Mouse (Mus musculus) CH12.LX (cell line): ENCODE results near the gene Fap. TPM values are rescaled to one million over a fixed set of nuclear protein-coding genes. Genes with fewer than 3 reads are reported as not detected.

Source experiments
- DNase-seq: peaks from one replicate; pipeline ENCODE4 v3.0.0-alpha.2; 2013; ENCODE audit errors: extremely low read depth
- H3K27ac ChIP-seq: 2 replicates; pipeline ENCODE4 v1.5.1; 2012; ENCODE audit warnings: low read depth, mild to moderate bottlenecking, control low read depth, moderate library complexity; ENCODE audit not compliant: insufficient read depth
- H3K27me3 ChIP-seq: replicated peaks from 2 replicates; pipeline ENCODE3; 2012; ENCODE audit warnings: inconsistent platforms
- H3K36me3 ChIP-seq, 2 experiments: replicated peaks in 1 of 2; 2 replicates each; pipeline versions ENCODE3 to v1.6.1; 2012; ENCODE audit warnings: inconsistent platforms in 1 of 2, low read length in 1 of 2, mild to moderate bottlenecking in 1 of 2, mixed read lengths in 1 of 2, moderate library complexity in 1 of 2; ENCODE audit not compliant: control insufficient read depth in 1 of 2, insufficient read depth in 1 of 2
- H3K4me1 ChIP-seq, 2 experiments: 2 replicates each; pipeline ENCODE4 v1.6.1; 2012; ENCODE audit warnings: inconsistent platforms in 1 of 2, moderate library complexity in 1 of 2; ENCODE audit not compliant: insufficient read depth in 2 of 2, control insufficient read depth in 1 of 2
- H3K4me2 ChIP-seq: 2 replicates; pipeline ENCODE4 v1.6.1; 2012; ENCODE audit warnings: low read depth, mild to moderate bottlenecking, control low read depth; ENCODE audit not compliant: poor library complexity, insufficient read depth, severe bottlenecking
- H3K4me3 ChIP-seq, 3 experiments: fragments of 150-350 bp in 1 of 3; sonication (generic) in 1 of 3; replicated peaks in 1 of 3; 2 replicates each; pipeline versions ENCODE3 to v1.5.1; 2011 to 2012; ENCODE audit warnings: low read depth in 2 of 3, low read length in 2 of 3, mild to moderate bottlenecking in 2 of 3, moderate library complexity in 2 of 3, control low read depth in 1 of 3, improper control_type of control experiment in 1 of 3, inconsistent platforms in 1 of 3, mixed read lengths in 1 of 3; ENCODE audit not compliant: poor library complexity in 1 of 3
- H3K79me2 ChIP-seq: replicated peaks from 2 replicates; pipeline ENCODE4 v1.6.1; 2012; ENCODE audit warnings: mild to moderate bottlenecking, moderate library complexity; ENCODE audit not compliant: control insufficient read depth, poor library complexity, insufficient read depth, severe bottlenecking; ENCODE audit errors: extremely low read depth
- H3K9ac ChIP-seq: 2 replicates; pipeline ENCODE4 v1.6.1; 2012; ENCODE audit warnings: low read depth, mild to moderate bottlenecking, control low read depth, moderate library complexity; ENCODE audit not compliant: insufficient read depth
- H3K9me3 ChIP-seq: replicated peaks from 2 replicates; pipeline ENCODE3; 2012; ENCODE audit warnings: low read length, inconsistent platforms, mixed read lengths
- BHLHE40 ChIP-seq: IDR thresholded peaks from 2 replicates; pipeline ENCODE4 v1.6.1; 2011; ENCODE audit warnings: mild to moderate bottlenecking, low read depth, low read length, improper control_type of control experiment
- CHD1 ChIP-seq: IDR thresholded peaks from 2 replicates; pipeline ENCODE4 v1.6.1; 2012; ENCODE audit warnings: low read depth, low read length, improper control_type of control experiment, inconsistent platforms
- HCFC1 ChIP-seq: IDR thresholded peaks from 2 replicates; pipeline ENCODE4 v1.6.1; 2012; ENCODE audit warnings: low read depth, mild to moderate bottlenecking, inconsistent platforms, low read length, improper control_type of control experiment
- IRF4 ChIP-seq: IDR thresholded peaks from 2 replicates; pipeline ENCODE4 v1.6.1; 2014; ENCODE audit warnings: low read depth, mild to moderate bottlenecking, inconsistent platforms, low read length, improper control_type of control experiment
- JUN ChIP-seq: IDR thresholded peaks from 2 replicates; pipeline ENCODE4 v1.6.1; 2011; ENCODE audit warnings: low read depth, mild to moderate bottlenecking, low read length, improper control_type of control experiment, moderate library complexity; ENCODE audit not compliant: insufficient read depth
- MAZ ChIP-seq: IDR thresholded peaks from 2 replicates; pipeline ENCODE4 v1.6.1; 2012; ENCODE audit warnings: low read depth, mild to moderate bottlenecking, inconsistent platforms, low read length, improper control_type of control experiment, moderate library complexity
- MEF2A ChIP-seq: IDR thresholded peaks from 2 replicates; pipeline ENCODE4 v1.6.1; 2014; ENCODE audit warnings: low read depth, mild to moderate bottlenecking, inconsistent platforms, low read length, improper control_type of control experiment, borderline replicate concordance
- NELFE ChIP-seq: IDR thresholded peaks from 2 replicates; pipeline ENCODE4 v1.6.1; 2011; ENCODE audit warnings: low read depth, low read length, improper control_type of control experiment
- RAD21 ChIP-seq: IDR thresholded peaks from 2 replicates; pipeline ENCODE4 v1.6.1; 2011; ENCODE audit warnings: low read depth, mild to moderate bottlenecking, low read length, improper control_type of control experiment, moderate library complexity
- SIN3A ChIP-seq: IDR thresholded peaks from 2 replicates; pipeline ENCODE4 v1.6.1; 2012; ENCODE audit warnings: low read length, improper control_type of control experiment, inconsistent platforms
- SMC3 ChIP-seq: IDR thresholded peaks from 2 replicates; pipeline ENCODE4 v1.6.1; 2011; ENCODE audit warnings: low read depth, low read length, improper control_type of control experiment
- TBP ChIP-seq: conservative IDR thresholded peaks from 2 replicates; pipeline ENCODE4 v1.6.1; 2011; ENCODE audit warnings: low read depth, low read length, improper control_type of control experiment
- TCF12 ChIP-seq: IDR thresholded peaks from 2 replicates; pipeline ENCODE4 v1.6.1; 2014; ENCODE audit warnings: low read depth, mild to moderate bottlenecking, inconsistent platforms, low read length, improper control_type of control experiment
- UBTF ChIP-seq: IDR thresholded peaks from 2 replicates; pipeline ENCODE4 v1.6.1; 2012; ENCODE audit warnings: low read depth, mild to moderate bottlenecking, inconsistent platforms, low read length, improper control_type of control experiment, moderate library complexity
- USF1 ChIP-seq: IDR thresholded peaks from 2 replicates; pipeline ENCODE4 v1.6.1; 2014; ENCODE audit warnings: low read depth, mild to moderate bottlenecking, inconsistent platforms, low read length, improper control_type of control experiment
- ZC3H11A ChIP-seq: IDR thresholded peaks from 2 replicates; pipeline ENCODE4 v1.6.1; 2012; ENCODE audit warnings: low read depth, mild to moderate bottlenecking, inconsistent platforms, low read length, improper control_type of control experiment
- dilution Hi-C: fragments of 300-500 bp; cut with MboI; formaldehyde crosslinking; loops from 2 replicates; pipeline ENCODE4 v1.14.3; 2020; ENCODE audit warnings: low sequenced_read_pairs; ENCODE audit not compliant: extremely low pct_unique_long_range_greater_than_20kb, extremely low pct_ligation_motif_present
- in situ Hi-C: fragments of 300-500 bp; cut with MboI; formaldehyde crosslinking; loops from 3 replicates; pipeline ENCODE4 v1.14.3; 2019; ENCODE audit warnings: low sequenced_read_pairs, low pct_ligation_motif_present, low pct_unique_long_range_greater_than_20kb, mixed read lengths
- polyA plus RNA-seq: library from polyadenylated mRNA; unstranded; fragments of >175 nt; gene quantifications from 2 replicates; pipeline ENCODE4 v1.2.1, GENCODE M21; 2012; ENCODE audit warnings: low read depth; ENCODE audit not compliant: insufficient read length
- total RNA-seq, 2 experiments: library from RNA; depleted of rRNA; stranded (reverse); fragments of 300-350 nt in 1 of 2; fragments of >200 nt in 1 of 2; gene quantifications; 2 replicates each; pipeline ENCODE4 v1.2.3; 2012 to 2014

The Fap gene
- total and polyA plus RNA-seq, 3 experiments: 0.15 TPM; not detected in 2

DNA sequence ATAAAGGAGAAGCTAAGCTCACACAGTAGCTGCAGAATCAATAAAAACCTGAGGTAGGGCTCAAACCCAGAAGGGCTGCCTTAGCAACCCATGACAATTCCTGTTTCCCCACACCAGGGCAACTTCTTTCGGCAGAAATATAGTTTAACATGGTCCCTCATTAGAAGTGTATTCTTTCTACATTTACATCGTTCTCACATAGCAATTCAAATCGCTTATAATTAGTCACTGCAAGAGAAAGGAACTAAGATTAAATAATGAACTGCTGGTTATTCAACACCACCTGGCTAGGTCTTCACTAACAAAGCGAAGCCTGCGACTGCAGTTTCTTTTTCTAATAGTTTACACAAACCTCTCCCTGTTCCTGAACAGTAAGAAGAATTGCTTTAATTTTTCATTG lies 66.7 kb downstream of the Fap start:
- dilution Hi-C loops (no loop called here), in situ Hi-C loops (no loop called here)
- Histone ChIP-seq H3K4me2 (no peak overlapping the region), H3K27ac (no peak overlapping the region), H3K27me3 (no peaks in the 10 kb centered on the region), H3K9ac (no peak overlapping the region), H3K4me1 (no peaks in the 10 kb centered on the region), H3K4me3 (no peak overlapping the region), H3K36me3 (no peaks in the 10 kb centered on the region), H3K79me2 (no peaks in the 10 kb centered on the region), H3K9me3 (no peaks in the 10 kb centered on the region)
- no peak for DNase-seq
- TF ChIP-seq NELFE (no peak), TCF12 (no peak), SMC3 (no peak), MAZ (no peak), MEF2A (no peak), CHD1 (no peak), JUN (no peak)

DNA sequence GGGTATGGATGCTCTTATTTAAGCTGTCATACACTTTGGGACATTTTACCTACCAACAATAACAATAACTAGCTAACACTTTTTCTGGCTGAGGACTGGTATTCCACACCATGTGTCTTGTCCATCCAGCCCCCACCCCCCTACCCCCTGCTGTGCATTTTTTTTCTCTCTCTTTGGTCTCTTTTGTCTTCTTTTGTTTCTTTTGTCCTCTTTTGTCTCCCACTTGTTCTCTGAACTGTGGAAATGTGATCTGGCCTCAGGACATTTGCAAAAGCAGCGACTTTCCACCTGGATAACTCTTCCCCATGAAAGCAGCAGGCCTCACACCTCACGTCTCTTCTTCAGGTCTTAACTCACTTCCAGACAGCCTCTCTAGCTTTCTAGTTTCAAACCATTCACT lies 67.4 kb downstream of the Fap start:
- Histone ChIP-seq H3K9me3 (no peaks in the 10 kb centered on the region), H3K27ac (no peak overlapping the region), H3K36me3 (no peaks in the 10 kb centered on the region), H3K4me1 (no peaks in the 10 kb centered on the region), H3K4me2 (no peak overlapping the region), H3K4me3 (no peak overlapping the region), H3K79me2 (no peaks in the 10 kb centered on the region), H3K27me3 (no peaks in the 10 kb centered on the region), H3K9ac (no peak overlapping the region)
- in situ Hi-C loops (no loop called here), dilution Hi-C loops (no loop called here)
- TF ChIP-seq MEF2A (no peak), IRF4 (no peak), RAD21 (no peak), USF1 (no peak), UBTF (no peak), TBP (no peak), SIN3A (no peak), SMC3 (no peak), ZC3H11A (no peak), HCFC1 (no peak), TCF12 (no peak), BHLHE40 (no peak), MAZ (no peak)
- DNase-seq: no peak
